Mouse (Mus musculus): ENCODE results near the gene Sh3gl1.

Sh3gl1 gene

DNA sequence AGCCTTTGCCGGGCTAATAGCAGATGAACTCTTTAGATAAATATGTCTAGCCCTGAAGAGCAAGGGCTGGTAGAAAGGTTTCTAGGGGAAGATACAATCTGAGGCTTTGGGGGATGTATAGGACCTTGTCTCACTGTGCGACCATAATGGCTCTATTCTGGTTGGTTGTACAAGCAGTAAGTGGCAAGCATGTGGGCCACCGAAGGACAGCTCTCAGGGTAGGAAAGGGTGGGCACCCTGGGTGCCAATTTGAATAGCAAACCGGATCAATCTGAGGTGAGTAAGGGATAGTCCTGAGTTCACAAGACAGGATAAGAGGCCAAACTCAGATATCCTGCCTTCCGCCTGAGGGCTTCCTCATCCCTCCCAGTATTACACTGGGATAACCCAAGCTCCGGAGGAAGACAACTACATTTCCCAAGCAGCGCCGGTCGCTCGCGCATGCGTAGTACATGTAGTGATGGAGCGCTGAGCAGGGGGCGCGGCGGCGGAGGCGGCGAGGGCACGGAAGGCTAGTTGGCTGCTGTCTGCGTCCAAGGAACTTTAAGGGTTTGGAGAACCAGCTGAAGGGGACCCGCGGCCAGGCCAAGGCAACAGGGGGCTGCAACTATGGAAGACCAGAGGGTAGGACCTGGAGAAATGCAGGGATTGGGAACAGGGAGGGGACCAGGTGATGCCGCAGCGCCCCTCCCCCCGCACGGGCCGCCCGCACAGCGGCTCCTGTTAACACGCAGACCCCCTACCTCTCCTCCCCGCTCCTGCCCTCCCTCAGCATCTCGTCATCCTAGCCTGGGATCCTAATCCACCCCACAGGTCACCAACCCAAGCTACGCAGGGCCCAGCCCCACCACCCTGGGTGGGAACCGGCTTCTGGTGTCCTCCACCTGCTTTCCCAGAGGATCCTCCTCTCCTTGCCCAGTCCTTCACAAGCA lies 50.1 kb downstream of the Sh3gl1 start, which contains the start of gene Fsd1:
TSS of gene Fsd1 (plus strand) at position 480 of the 932 bp plus-strand sequence.
- peak; percentile 87 to 91 for DNase-seq

- no peak for DNase-seq
Observed at GRCm38 (mm10) chr17:55977301-55977700, 59.1 kb downstream of the Sh3gl1 start.

- DNase-seq, result peak; percentile 91 to 93
Observed at GRCm38 (mm10) chr17:55976255-55976862, 60.1 kb downstream of the Sh3gl1 start.

GRCm38 (mm10) chr17:55971453-55971852 lies 65.0 kb downstream of the Sh3gl1 start:
- DNase-seq, result peak; percentile 22 to 43

DNA sequence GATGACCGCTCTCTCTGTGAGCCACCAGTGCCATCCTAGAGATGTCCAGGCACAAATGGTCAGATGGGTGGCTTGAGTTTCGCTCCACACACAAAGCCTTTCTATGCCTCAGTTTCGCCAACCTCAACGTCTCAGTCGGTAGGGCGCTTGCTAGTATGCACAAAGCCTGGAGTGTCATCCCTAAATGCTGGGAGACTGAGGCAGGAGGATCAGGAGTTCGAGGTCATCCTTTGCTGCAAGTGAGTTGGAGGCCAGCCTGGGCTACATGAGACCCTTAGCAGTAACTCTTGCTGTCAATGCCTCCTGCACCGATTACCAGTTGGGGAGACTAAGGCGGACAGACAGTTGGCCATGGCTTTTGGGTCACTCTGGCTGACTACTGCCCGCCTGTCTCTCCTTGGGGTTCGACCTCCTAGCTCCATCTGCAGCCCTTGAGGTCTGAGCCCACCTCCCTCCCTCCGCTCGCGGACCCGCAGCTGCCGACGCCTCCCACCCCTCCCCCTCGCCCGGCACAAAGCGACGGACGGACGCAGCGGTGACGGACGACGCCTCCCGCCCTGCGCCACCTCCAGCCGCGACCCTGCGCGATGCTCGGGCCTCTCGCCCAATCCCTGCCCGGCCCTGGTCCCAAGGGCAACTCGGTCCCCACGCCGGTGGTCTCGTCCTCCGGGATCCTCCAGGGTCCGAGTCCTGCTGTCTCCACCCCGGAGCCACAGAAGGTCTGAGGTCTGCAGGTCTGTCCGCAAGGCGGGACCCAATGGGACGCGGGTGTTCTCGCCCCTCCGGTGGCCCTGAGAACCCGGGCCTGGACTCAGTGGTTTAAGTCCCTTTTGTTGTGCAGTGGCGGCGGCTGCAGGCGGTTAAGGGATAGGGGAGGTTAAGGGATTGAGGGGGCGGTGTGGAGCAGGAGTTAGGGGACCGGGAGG lies 66.2 kb downstream of the Sh3gl1 start, which contains the start of gene Shd:
TSS of gene Shd (plus strand) at position 502 of the 926 bp plus-strand sequence.
- peak; percentile 80 to 84 for DNase-seq

- DNase-seq, result peak; percentile 47 to 63
Observed at GRCm38 (mm10) chr17:55969560-55969959, 66.9 kb downstream of the Sh3gl1 start.

- peak in 1 of 2 experiments; percentile 43 for DNase-seq
Observed at GRCm38 (mm10) chr17:55968210-55968609, 68.2 kb downstream of the Sh3gl1 start.

GRCm38 (mm10) chr17:55967186-55967585 lies 69.2 kb downstream of the Sh3gl1 start:
- peak; percentile 39 to 57 for DNase-seq

Measured in cerebellum, postnatal 25 days (tissue).